Mouse (Mus musculus): ENCODE data around the gene Gm28308.

Gene Gm28308

DNA sequence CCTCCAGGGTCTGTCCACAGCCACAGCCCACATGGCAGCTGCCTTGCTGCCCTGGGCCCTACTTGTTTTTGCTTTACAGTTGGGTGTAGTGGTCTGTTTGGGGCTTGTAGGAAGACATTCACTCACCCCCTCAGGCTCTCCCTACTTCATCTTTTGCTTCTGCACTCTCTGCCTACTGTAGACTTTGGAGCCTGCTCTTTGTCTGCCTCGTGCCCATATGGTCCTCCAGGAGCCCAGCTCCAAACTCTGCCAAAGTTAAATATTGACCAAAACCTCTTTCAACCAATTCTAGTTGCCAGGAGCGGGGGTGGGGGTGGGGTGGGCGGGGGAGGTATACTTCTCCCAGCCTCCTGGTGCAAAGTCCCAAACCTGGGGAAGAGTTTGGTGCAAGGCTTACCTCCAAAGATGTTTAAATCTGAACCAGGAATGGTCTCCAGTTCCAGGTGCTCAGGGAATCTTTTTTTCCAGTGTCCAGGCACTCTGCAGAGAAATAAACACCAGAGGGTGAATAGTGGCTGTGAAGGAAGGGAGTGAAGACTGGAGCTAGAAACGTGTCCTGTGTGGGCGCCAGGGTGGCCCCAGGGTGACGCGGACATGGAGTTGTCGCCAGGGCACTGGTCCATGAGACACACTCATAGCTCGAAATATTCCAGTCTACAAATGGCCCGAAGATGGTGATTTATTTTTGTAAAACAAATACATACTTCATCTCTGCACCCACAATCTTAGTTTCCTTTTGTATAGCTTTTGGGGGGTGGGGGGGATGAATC, 29.6 kb downstream of the Gm28308 start:
- no peak for DNase-seq (ENCODE audit: low spot score in 2 of 2)

DNA sequence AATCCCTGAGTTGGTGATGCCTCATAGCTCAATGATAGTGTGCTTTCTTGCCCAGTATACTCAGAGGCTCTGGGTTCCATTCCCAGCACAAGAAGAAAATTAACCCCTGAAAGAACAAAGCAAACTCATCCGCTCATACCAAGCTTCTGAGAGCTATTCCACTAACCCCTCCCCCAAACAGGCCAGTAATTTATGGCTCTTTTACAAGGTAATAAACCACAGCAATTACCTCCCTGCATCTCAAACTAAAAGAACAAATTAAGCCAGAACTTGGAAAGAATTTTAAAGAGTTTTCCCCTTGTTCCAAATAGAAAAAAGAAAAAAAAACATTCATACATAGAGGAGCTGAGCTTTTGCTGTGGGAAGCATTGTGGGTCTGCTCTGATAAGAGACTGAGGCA, 30.3 kb downstream of the Gm28308 start:
- DNase-seq (ENCODE audit: low spot score in 2 of 2): no peak

DNA sequence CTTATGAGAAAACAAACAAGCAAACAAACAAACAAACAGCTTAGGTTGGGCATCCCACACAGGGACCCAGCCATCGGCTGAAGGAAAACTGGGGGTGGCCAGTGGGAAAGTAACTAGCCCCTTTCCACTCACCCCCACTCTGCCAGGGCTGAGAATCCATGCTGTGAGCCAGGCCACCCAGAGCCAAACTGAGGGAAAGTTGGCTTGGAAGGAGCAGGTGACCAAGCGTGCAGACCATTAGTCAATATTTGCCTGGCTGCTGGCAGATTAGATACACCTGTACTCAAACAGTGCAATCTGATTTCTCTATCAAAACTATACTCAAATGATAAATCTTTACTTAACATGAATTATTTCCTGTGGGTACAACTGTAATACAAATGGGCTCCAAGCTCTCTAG, 31.1 kb downstream of the Gm28308 start:
- DNase-seq (ENCODE audit: low spot score in 2 of 2): no peak

DNA sequence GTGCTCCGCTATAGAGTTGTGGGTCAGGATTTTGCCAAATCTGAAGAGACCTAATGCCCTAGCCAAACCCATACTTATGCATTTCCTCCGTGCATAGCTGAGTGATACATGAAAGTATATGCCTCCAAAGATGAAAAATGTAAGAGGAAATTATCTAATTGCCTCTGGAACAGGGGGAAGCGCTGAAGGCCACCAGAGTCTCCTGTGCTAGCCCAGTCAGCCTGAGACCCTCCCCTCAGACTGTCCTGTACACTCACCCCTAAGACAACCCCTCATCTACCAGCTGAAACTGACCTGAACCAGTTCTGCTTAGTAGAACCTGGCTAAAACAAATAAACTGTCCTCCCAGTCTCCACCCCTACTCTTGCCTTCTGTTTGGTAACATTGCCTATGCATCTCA, 32.4 kb downstream of the Gm28308 start:
- no peak for DNase-seq (ENCODE audit: low spot score in 2 of 2)

DNA sequence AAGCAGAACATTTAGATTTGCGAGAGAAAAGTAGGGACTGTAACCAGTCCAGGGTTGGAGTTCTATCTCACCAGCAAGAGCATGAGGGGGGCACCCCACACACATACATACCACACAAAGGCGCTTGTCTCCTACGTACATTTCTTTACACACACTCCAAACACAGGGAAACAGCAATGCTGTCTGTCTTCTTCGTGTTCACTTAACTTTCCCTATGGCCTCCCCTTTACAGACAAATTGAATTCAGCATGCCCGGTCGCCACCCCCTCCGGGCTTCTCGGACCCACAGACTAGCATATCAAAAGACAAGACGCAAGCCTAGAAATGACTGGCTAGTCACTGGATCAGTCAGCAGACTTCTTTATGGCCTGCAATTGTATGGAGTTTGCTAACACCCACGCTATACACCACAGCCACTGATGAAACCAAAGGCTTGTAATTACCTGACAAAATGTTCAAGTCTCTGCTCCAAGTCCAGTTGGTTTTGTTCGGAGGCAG, 32.9 kb downstream of the Gm28308 start:
- no peak for DNase-seq (ENCODE audit: low spot score in 2 of 2)

DNA sequence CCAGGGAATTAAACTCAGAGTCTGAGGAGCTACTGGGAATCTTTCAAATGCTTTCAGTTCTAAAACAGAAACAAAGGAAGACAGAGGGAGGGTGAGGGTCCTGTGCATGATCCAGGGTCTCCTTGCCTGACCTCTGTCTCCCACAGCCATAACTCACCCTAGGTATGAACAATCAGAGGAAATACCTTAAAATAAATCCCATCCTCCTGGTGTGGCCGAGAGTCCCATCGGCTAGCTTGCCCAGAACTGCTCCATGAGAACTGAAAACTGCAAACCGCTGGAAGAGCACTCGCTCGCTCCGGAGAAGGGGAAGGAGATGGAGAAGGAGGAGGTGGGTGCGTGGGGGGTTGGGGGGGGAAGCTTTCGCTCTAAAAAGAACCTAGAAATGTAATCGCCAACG, 33.4 kb downstream of the Gm28308 start:
- no peak for DNase-seq (ENCODE audit: low spot score in 2 of 2)

DNA sequence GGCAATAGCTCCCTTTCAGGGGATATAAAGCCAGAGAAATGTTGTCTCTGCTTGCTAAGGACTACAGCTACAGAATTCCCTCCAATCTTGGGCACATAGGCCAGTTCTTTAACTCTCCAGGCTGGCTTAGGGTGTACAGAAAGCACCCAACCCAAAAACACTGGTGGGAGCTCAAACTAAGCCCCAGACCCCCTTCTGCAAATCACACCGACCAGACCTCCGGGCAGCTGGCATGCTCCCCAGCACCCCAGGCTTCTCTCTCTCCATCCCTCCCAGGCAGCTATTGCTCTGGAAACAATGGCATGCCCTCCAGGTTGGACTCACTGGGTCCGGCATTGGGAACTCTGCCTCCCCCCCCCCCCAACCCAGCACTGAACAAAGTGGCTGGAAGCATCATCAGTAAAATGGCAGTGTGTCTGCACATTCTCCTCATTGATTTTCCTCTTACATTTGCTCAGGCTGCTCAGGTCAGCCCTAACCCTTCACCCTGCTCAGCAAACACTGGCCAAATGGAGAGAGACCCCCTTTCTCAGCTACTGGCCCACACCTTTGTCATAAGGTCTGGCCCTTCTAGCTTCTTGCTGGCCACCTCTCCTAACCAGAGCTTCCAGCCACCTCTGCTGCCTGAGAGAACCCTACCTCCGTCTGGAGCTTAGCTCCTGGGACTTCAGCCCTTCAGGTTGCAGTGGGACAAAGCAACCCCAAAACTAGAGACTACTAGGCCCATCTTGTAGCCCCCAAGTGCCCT, 34.0 kb downstream of the Gm28308 start:
- DNase-seq (ENCODE audit: low spot score in 2 of 2): no peak

DNA sequence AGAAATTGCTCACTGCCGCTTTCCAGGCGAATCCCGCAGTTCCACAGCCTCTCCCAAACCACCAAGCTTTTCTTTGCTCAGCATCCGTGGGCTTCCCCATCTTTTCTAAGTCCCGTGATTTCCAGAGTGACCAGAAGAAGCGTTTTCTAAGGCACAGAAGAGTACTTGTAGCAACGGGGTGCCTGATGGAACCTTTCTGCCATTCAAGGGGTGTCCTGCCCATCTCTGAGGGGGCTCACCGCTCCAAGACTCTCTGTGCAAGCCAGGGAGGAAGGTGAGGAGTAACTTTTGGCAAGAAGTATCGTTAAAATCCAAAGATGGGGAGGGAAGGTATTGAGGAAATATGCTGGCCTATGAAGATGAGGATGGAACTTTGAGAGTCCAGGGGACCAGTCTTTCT, 35.3 kb downstream of the Gm28308 start:
- DNase-seq (ENCODE audit: low spot score in 2 of 2): no peak

DNA sequence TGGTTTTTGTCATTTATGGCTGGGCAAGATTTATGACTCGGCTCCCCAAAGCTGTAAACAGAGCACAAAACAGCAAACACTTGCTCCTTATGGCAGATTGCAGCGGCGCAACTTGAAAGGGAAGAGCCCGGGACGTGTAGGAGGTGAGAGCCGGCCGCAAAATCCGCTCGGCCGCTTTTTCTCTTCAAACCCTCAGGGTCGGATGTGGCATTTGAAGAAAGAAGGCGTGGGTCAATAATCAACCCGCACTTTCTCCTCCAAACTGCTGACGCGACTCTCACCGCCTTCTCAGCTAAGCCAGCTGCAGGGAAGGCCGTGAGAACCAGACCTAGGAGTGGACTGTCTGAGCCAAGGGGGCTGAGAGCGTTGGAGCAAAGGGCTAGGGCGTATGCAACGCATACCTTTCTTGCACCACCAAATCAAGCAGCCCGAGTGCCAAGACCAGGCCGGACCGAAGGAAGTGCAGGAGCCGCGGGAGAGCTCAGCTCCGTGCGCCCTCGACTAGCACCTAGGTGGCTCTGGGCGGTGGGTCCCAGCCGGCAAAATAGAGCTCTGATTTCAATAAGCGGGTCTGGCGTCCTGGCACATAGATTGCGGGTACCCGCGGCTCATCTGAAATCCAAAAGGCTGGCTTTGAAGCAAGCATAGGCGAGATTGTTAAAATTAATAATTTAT, 35.9 kb downstream of the Gm28308 start, which contains the start of gene 5730596B20Rik:
Gene 5730596B20Rik, plus strand, starts transcription at position 438 of the 675 bp plus-strand sequence.
- DNase-seq (ENCODE audit: low spot score in 2 of 2): no peak

DNA sequence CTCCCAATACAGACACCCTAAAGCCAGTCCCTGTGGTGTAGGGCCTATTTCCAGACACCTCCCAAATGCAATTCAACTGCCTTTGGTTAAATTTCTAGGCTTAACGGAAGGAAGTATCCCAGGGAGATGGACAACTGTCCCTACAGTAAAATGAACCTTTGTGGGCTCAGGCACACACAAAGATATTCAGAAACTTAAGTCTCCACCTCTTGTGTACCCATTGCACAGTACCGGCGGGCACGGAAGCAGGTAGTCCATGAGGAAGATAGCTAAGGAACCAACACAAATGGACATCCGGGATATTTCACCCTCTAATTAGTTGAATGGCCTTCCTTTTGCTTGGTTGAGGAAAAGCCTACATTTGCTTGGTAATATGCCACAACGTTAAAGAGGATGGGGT, 36.7 kb downstream of the Gm28308 start:
- no peak for DNase-seq (ENCODE audit: low spot score in 2 of 2)

DNA sequence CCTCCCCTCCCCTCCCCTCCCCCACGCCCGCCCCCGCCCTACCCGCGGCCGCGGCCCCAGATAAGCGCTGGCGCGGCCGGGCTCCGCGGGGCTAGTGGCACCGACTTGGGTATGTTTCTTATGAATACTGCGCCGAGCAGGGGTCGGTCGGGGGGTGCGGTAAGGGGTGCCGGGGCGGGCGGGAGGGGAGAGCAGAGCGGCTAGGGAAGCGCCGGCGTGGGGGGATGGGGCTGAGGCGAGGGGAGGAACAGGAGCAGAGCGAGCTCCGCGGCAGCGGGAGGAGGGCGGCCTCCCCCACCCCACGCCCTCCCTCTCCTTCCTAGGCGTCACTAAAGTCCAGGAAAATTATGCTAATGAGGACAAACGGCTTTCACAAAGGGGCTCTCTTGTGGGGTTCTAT, 37.3 kb downstream of the Gm28308 start:
- DNase-seq (ENCODE audit: low spot score in 2 of 2): no peak

DNA sequence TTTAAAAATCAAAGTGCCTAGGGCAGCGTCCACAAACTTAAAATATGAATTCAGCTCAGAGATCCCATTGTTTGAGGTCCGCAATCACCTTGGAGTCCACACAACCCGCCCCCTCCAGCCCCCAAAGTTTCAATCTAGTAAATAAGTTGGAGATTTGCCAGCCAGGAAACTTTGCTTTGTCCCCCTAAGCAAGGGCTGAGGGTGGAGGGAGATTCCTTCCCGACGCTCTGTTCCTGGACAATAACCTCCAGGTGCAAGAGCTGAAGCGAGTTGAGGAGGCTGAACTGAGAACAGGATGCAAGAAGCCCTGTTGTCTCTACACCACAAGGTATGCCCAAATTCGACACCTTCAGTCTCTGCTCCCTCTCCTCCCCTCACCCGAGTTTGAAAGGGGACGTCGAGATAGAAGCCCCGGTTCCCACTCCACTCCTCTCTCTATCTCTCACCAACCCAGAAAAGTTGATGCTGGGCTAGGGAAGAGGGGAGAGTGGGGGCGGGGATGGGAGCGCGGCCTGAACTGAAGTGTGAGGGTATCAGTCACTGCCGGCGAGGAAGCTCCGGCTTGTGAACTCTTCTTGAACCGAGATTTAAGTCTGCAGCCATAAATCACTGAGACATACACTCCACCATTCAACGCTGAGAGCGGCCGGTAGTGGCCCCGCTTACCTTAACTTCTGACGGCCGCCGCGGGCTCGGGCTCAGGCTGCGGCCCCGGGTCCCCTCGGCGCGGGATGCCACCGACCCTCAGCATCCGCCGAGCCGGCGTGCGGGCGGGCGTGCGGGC, 38.0 kb downstream of the Gm28308 start:
- DNase-seq (ENCODE audit: low spot score in 2 of 2): no peak

DNA sequence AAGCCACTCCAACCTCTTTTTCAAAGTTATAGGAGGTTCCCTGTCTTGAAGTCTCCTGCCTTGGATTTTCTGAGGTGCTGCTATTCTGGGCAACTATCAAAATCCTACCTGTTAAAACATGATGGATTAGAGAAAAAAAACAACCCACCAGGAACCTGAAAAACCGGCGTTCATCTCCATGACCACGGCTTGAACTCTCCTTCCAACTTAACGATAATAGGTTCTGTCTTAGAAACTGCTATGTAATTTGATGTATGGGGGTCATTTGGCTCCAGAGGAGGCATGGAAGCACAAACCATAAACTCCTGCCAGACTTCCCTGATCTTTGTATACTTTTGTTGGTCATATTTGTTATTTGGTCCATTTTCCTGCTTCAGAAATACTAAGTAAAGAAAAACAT, 39.5 kb downstream of the Gm28308 start:
- DNase-seq (ENCODE audit: low spot score in 2 of 2): no peak

DNA sequence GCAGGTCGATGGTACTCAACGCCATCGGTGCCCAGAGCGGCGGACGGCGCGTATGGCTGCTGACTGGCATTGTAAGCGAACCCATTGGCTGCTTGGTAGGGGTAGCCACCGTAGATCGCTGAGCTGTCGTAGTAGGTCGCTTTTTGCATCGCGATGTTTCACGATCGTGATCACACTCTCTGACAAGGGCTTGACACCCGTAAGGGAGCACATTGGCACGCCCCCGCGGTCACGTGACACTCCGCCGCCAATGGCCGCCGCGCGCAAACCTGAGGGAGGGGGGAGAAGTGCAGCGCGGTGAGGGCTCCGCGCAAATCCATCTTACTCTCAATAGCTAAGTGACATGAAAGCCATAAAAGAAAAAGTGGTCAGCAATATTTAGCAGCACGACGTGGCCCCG, 40.6 kb downstream of the Gm28308 start:
- DNase-seq (ENCODE audit: low spot score in 2 of 2): no peak

DNA sequence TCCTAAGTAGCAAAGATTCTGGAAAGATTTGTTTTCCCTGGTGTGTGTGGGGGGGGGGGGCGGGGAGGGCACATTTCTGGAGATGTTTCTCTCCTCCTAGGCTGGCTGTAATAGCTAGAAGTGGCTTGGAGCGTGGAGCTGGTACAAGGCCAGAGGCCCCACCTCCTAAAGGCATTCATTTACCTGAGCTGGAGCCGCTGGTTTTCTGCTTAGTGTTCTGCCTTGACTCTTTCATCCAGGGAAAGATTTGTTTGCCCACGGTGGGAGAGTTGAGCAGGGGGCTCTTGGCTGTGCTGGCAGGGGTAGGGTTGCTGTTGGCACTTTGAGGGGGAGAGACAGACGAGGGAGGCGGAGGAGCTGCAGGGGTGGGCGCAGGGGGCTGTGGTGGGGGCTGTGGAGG, 41.2 kb downstream of the Gm28308 start:
- DNase-seq (ENCODE audit: low spot score in 2 of 2): no peak

DNA sequence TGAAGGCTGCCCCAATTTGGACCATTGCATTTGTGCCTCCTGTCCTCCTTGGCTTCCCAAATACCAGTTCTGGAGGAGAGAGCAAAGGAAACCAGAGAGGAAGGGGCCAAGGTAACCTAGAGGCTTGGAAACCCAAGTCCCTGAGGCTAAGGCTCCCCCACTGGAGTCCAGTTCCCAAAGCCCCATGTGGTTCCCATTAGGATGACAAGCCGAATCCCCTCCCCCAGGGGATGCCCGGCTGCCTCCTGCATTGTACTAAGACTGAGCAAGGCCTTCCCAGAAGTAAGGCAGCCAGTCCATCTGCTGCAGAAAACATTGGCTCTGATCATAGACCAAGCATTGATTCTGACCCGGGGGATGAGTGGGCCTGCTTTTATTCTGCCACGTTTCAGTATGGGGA, 41.8 kb downstream of the Gm28308 start:
- no peak for DNase-seq (ENCODE audit: low spot score in 2 of 2)

DNA sequence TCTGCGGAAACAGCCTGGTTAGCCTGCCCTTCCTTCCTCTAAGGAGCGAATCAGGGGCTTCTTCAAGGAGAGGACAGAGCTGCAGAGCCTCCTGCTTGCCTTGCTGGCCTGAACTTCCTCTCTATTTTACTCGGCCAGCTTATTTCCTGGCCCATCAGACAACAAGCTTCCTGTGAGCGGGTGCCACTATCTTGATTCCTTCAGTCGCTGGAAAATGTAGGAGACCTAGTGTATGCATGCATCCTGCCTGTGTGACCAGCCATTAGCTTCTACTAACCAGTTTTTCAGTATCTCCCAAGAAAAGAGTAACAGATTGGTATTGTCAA, 42.3 kb downstream of the Gm28308 start:
- no peak for DNase-seq (ENCODE audit: low spot score in 2 of 2)

DNA sequence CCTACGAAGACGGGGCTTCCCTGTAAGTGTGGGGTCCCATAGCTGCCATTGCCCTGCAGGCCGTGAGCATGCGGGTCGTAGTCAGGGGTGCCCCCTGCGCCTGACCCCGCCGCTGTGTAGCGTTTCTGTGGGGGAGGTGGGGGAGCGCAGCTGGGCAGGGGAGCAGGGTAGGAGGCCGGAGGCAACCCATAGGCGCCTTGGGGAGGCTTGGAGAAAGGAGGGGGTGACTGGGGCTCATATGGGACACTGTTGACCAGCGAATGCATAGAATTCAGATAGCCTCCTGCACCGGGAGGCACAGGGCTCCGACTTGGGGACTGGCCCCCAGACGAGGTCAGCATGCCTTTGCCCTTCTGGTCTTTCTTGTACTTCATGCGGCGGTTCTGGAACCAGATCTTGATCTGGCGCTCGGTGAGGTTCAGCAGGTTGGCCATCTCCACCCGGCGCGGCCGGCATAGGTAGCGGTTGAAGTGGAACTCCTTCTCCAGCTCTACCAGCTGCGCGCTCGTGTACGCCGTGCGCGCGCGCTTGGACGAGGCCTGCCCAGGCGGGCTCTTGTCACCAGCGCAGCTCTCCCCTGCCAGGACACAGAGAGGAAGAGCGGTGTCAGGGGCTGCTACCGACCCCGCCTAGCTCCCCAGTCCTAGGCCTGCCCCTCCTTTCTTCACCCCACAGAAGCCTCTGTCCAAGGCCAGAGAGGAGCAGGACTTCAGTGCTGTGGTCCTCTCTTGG, 42.8 kb downstream of the Gm28308 start:
- DNase-seq (ENCODE audit: low spot score in 2 of 2): no peak

DNA sequence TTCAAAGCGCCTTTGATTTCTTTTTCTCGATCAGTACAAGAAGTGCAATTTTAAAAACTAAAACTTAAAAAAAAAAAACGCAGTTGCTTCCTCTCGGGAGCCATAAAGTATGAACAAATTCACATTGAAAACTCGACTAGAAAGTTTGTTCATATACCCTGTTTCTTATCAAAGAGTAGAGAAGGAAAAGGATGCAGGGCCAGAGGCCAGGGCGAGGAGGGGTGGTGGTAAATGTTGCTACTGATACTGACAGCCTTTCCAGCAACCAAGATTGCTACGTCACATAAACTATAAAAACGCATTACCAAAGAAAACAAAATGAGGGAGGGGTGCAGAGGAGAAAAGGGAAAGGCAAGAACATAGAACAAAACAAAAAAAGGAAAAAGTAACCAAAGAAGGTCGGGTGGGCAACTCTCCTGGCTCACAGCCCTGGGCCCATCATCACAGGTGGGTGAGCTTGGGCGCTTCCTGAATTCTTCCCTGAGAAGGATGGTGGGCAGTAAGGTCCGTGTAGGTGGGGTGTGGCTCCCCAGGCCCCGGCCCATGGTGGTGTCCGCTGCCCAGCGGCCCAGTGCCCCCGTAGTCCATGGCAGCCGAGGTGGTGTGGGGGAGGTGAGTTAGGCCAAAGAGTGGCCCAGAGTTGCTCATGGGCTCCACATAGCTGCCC, 43.5 kb downstream of the Gm28308 start:
- DNase-seq (ENCODE audit: low spot score in 2 of 2): no peak

DNA sequence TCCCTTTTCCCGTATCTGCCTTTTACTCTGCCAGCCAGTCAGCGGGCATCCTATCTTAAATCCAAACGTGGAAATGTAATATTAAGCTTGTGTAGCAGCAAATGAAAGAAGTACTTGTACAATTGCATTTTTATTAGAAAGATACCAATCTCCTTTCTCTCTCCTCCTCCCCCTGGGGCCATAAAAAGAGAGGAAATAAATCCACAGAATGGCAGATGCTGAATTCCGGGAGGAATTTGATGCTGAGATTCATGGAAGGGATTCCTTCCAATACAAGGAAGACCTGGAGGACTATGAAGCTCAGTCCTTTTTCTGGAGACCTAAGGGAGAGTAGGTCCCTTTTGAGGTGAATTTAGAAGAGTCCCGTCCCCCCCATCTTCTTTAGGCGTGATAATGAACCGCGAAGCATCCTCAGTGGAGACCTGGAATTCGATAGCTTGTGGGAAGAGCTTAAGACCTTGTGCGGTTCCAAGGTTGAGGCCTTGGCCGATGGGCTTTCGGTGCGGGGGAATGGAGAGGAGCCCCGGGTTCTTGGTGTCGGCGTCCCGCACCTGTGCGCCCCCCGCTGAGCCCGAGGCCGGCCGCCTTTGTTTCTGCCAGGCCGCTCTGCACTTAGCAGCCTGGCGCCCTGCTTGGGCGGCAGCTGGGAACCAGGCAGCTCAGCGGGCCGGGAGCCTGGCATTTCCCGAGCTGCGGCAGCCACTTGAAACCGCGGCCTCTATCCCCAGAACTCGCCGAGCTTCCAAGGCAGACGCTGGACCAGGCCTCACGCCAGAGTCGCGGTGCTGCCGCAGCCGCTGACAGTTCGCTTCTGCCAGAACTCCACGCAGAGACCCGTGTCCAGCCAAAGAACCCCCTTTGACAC, 44.7 kb downstream of the Gm28308 start:
- DNase-seq (ENCODE audit: low spot score in 2 of 2): no peak
